Mouse (Mus musculus) embryo, embryonic 11 days (tissue): ENCODE measurements around the gene Zfp275.
"Not testable (repeated sequence)": the region's sequence is repeated elsewhere in the genome, so short reads cannot be mapped to it uniquely, and the experiment has no call there.

Experiments used
- DNase-seq: peaks from one replicate; pipeline ENCODE4 v3.0.0-alpha.2; 2015

Gene Zfp275

GRCm38 (mm10) chrX:73342483-73342895 is at the start of gene Zfp275:
Gene Zfp275 (plus strand): TSS chrX:73342621.
- DNase-seq, result peak; percentile 86

GRCm38 (mm10) chrX:73292876-73293275 is 49.5 kb upstream of the Zfp275 start, which contains the start of the genes Xlr5a and Xlr5c:
Gene Xlr5a (minus strand): TSS chrX:73292976.
Gene Xlr5c (minus strand): TSS chrX:73292976.
- not testable (repeated sequence) for DNase-seq

- DNase-seq, result not testable (repeated sequence)
Observed at GRCm38 (mm10) chrX:73295745-73296144, 46.7 kb upstream of the Zfp275 start.

- peak; percentile 41 for DNase-seq
Observed at GRCm38 (mm10) chrX:73312522-73312921, 29.9 kb upstream of the Zfp275 start.

GRCm38 (mm10) chrX:73321029-73321428 is 21.4 kb upstream of the Zfp275 start:
- DNase-seq, result no peak

GRCm38 (mm10) chrX:73327215-73327614 is 15.2 kb upstream of the Zfp275 start:
- DNase-seq, result no peak

GRCm38 (mm10) chrX:73333548-73333947 is 8.9 kb upstream of the Zfp275 start:
- no peak for DNase-seq

GRCm38 (mm10) chrX:73336740-73337139 is 5.7 kb upstream of the Zfp275 start, which contains the start of gene Gm45015:
Gene Gm45015 (minus strand): TSS chrX:73336840.
- no peak for DNase-seq

- DNase-seq, result no peak
Observed at GRCm38 (mm10) chrX:73341473-73341872, 948 bp upstream of the Zfp275 start.

- no peak for DNase-seq
Observed at GRCm38 (mm10) chrX:73342068-73342467, 353 bp upstream of the Zfp275 start.

GRCm38 (mm10) chrX:73342941-73343735 is 717 bp downstream of the Zfp275 start:
- peak; percentile 22 for DNase-seq

GRCm38 (mm10) chrX:73343802-73344201 is 1.4 kb downstream of the Zfp275 start:
- DNase-seq, result no peak

GRCm38 (mm10) chrX:73344346-73344745 is 1.9 kb downstream of the Zfp275 start:
- no peak for DNase-seq

- no peak for DNase-seq
Observed at GRCm38 (mm10) chrX:73356163-73356562, 13.7 kb downstream of the Zfp275 start.

- no peak for DNase-seq
Observed at GRCm38 (mm10) chrX:73356719-73357118, 14.3 kb downstream of the Zfp275 start.

- DNase-seq, result no peak
Observed at GRCm38 (mm10) chrX:73363291-73363690, 20.9 kb downstream of the Zfp275 start.

- DNase-seq, result no peak
Observed at GRCm38 (mm10) chrX:73384419-73384818, 42.0 kb downstream of the Zfp275 start.

- DNase-seq, result no peak
Observed at GRCm38 (mm10) chrX:73384924-73385323, 42.5 kb downstream of the Zfp275 start.

GRCm38 (mm10) chrX:73391481-73391880 is 49.1 kb downstream of the Zfp275 start:
- DNase-seq, result no peak

GRCm38 (mm10) chrX:73396446-73396845 is 54.0 kb downstream of the Zfp275 start:
- no peak for DNase-seq

GRCm38 (mm10) chrX:73398636-73399035 is 56.2 kb downstream of the Zfp275 start, which contains the start of gene Gm18336:
Gene Gm18336 (minus strand): TSS chrX:73398736.
- DNase-seq, result not testable (repeated sequence)

GRCm38 (mm10) chrX:73400951-73401350 is 58.5 kb downstream of the Zfp275 start:
- DNase-seq, result no peak

GRCm38 (mm10) chrX:73401616-73402015 is 59.2 kb downstream of the Zfp275 start:
- DNase-seq, result no peak
